Mouse (Mus musculus) retina, postnatal 1 day (tissue): ENCODE measurements around the gene Ppef2.

Experiments
- DNase-seq: peaks from one replicate; pipeline ENCODE4 v3.0.0-alpha.2; 2012

Gene Ppef2

GRCm38 (mm10) chr5:92256218-92256617 is at the start of gene Ppef2:
Ppef2 (minus strand) TSS chr5:92256278.
- DNase-seq, result peak; percentile 86

DNA sequence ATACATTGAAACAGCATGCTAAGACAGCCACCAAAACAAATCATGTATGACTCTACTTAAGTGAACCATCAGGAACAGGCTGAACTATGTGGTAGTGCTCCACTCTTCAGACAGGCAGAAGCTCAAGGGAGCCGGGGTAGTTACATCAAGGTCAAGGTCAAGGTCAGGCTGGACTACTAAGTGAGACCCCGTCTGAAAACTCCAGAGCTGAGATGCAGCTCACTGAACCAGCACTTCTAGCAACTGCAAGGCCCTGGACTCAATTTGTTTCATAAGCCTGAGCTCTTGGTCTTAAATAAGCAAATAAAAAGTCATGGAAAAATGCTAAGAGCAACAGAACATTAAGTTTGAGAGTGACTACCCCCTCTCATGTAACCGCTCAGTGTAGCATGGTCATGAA is 48.2 kb upstream of the Ppef2 start:
- no peak for DNase-seq

- DNase-seq, result no peak
Measured at GRCm38 (mm10) chr5:92302149-92302840, 46.2 kb upstream of the Ppef2 start.

GRCm38 (mm10) chr5:92294525-92294924 is 38.4 kb upstream of the Ppef2 start:
- no peak for DNase-seq

DNA sequence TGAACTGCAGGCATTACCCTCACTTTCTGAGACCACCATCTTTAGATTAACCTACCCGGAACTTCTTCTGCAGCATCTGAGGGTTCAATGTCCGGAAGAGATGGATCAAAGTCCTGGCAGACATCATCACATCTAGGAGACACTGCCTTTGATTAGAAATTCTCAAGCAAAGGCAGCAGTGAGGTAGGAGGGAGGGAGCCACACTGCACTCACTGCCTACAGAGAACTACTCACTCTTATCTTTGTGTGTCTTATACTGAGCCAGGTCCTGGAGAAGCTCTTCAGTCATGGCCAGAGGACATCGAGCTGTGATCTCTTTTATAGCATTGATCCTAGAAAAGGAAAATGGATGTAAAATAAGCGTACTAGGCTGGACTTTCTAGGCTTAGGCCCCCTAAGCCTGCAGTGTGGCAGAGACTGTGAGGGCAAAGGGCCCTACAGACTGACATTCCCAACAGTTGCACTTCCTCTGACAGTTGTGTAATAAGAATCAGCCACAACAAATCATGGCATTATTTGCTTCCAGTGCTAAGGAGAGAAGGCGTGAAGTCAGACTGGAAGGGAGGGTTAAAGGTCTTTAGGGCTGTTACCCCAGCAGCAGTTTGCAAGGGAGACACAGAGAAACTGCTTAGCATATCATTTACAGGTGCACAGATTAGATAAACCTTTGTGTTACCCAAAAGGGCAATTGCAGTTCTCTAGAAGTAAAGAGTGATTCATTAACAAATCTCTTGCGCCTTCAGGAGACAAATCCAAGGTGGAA is 35.8 kb upstream of the Ppef2 start:
- no peak for DNase-seq

DNA sequence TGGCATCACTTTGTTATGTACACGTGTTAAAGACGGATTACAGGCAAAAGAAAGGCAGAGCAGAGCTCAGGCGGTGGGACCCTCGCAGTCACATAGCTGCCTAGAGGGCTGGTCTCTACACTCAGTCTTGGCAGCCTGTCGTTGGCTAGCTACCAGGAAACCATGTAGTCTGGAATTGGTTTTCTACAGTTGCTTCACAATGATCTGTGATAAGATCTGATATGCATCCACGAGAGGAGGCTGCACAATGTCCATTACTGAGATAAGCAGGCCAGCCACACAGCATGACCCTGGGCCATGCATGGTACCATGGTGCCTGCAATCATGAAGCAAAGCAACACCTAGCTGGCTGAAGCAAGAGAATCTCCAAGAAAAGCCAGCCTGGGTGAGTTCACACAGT is 31.8 kb upstream of the Ppef2 start:
- DNase-seq, result no peak

GRCm38 (mm10) chr5:92283107-92283506 is 27.0 kb upstream of the Ppef2 start:
- DNase-seq, result no peak

- DNase-seq, result no peak
Measured at GRCm38 (mm10) chr5:92282571-92282970, 26.5 kb upstream of the Ppef2 start.

DNA sequence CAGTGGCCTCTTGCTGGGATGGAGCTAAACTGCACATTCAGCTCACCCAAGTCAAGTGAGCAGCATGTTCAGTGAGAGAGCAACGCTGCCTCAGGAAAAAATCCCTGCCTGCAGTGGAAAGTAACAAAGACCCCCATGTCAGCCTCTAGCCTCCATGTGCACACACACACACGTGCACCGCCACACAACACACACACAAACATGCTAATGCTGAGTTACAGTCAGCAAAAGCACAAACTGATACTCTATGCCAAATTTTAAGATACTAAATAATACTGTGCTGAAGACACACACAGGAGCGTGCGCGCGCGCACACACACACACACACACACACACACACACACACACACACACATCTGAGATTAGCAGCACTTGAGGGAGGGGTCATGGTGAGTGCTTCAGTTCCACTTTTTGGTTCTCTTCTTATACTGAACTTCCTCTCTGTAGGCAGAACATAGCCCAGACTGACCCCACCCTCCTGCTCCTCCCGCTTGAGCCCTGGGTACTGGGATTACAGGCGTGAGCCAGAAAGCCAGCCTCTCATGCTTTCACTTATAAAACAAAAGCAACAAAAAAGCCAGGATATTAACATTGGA is 23.0 kb upstream of the Ppef2 start:
- peak; percentile 14 for DNase-seq

DNA sequence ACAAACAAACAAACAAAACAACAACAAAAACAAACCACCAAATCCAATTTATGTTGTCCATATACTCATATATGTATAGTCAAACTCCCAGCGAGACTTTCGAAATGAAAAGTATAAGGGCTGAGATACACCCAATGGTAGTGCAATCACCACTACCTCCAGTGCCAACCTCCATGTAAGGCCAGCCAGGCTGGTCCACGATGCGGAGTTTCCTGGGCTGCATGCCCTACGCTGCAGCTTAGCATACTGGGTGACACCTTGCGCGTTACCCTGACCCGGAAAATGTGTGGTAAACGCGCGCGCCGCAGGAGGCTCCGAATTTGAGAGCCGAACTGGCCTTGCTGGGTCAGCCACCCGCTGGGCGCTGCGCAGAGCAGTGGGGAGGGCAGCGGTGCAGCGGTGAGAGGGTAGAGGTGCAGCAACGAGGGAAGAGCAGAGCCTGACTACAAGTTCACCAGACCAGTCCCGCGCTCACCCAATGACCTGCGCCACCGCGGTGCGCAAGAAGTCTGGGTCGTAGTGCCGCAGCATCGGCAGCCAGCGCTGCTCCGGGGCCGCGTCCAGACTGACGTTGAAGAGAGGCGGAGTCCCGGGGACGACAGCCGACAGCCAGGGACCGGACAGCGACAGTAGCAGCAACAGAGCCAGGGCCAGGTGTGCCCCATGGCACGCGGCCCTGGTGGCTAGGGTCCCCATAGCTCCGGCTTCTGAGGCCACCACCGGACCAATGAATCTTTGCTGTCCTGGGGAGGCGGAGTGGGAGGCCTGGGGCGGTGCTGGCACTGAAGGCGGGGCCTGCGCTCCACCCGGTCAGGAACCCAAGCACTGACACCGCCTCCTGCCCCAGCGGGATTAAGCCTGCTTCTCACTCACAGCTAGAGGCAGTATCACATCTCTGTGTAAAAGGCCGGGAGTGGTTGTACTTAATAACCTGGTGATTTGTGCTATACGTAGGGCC is 21.6 kb upstream of the Ppef2 start, which contains the start of gene Naaa:
Gene Naaa (minus strand): TSS at position 734 of the 958 bp plus-strand sequence.
- DNase-seq, result peak; percentile 90

DNA sequence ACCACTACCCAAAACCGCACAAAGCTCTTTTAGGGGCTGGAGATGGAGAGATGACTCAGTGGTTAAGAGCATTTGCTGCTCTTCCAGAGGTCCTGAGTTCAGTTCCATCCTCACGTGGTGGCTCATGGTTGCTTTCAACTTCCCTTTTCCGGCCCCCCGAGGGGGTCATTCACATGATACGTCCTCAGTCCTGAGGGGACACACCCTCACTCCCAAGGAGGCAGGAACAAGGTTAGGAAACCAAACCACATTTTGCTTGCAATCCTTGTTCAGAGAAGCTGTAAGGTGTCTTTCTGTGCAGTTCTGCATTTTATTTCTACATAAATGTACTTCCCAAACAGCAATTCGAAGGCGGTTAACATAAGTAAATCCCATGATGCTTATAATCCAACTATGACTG is 14.4 kb upstream of the Ppef2 start:
- no peak for DNase-seq

- peak; percentile 87 for DNase-seq
Measured at GRCm38 (mm10) chr5:92263761-92264359, 7.8 kb upstream of the Ppef2 start.

GRCm38 (mm10) chr5:92262646-92263045 is 6.6 kb upstream of the Ppef2 start:
- no peak for DNase-seq

DNA sequence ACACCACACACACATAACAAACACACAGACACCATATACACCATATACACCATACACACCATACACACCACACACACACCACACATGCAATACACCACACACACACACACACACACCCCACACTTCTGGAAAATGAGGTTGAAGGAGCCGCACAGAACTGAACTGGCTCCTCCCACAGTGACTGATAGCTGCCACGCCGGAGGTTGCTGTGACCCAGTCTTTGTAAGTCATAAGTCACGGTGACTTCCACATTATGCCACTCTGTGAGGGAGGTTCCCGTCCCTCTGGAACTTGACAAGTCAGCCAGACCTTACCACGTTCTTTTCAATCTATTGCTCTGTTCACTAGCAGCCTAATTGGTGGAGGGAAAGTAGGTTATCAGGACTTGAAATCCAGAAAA is 1.6 kb downstream of the Ppef2 start:
- no peak for DNase-seq

DNA sequence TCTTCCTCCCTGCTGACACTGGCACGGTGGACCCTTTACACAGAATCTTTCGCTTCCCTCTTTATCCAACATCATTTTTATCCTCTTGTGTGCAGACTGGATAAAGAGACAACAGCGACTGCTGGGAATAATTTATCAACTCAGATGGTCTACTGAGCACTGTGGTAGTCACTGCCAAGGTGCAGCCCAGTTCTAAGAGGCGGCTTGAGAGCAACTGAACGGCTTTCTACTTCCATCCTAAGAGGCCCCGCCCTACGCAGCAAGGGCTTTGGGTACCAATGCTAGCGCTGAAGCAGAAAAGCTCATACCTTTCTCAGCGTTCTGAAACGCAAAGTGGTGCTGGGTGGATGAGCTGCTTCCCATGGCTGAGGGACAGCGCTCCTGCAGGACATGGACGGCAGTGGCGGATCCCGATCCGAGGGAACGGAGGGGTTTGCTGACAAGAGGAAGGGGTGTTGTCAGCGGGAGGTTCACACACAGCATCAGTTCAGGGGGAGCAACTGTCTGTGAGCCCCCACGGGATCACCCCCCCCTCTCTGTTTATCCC is 3.2 kb downstream of the Ppef2 start:
- peak; percentile 76 for DNase-seq

DNA sequence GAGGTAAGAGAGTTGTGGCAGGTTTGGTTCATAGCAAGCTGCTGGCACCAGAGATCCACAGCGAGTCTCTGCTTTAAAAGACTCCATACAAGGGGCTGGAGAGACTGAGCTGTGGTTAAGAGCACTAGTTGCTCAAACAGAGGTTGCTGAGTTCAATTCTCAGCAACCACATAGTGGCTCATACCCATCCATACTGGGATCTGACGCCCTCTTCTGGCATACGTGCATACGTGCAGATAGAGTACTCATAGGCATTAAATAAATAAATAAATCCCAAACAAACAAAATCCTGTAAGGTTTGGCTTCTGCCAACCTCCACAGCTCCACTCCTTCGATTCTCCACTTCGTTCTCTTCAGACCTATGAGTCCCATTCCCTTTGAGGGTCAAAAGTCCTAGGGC is 4.0 kb downstream of the Ppef2 start:
- DNase-seq, result no peak

- DNase-seq, result no peak
Measured at GRCm38 (mm10) chr5:92248614-92249013, 7.5 kb downstream of the Ppef2 start.

DNA sequence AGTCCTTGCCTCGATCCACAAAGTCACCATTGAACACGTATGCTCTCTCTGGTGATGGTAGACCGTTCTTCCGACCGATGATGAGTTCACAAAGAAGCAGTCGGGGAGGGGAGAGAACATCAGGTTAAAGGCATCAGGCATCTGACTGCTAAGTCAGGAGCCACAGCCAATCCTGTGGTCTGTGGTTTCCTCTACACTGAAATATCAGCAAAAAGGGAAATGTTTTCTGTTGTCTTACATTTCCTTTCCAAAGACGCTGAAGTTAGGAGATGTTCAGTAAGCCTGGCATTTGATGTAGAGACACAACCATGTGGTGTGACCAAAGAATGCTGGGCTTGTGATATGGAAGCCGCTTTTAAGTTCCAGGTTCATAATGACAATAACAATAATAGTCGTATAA is 10.6 kb downstream of the Ppef2 start:
- DNase-seq, result no peak

GRCm38 (mm10) chr5:92244900-92245299 is 11.2 kb downstream of the Ppef2 start:
- DNase-seq, result no peak

DNA sequence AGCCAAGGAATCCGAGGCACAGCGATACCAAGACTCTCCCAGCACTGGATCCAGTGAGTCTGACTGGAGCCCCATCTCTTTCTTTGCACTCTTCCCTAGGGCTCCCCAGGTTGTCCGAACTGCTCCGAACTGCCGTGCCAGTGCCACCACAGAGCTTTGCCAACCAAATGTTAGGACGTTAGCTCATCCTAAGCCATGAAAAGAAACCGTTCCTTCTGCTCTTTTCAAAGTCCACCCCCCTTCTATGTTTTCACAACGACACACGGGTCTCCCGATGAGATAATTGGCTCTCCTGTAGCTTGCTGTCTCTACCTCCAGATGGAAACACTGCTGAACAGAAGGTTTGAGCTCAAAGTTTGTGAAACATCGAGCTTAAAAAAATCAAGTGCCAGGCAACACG is 15.3 kb downstream of the Ppef2 start:
- DNase-seq, result no peak

GRCm38 (mm10) chr5:92239333-92240232 is 16.5 kb downstream of the Ppef2 start:
- DNase-seq, result peak; percentile 79
